Mouse (Mus musculus) brain, embryonic 18.5 days (tissue): ENCODE results near the gene Mob3b.

Experiments
- DNase-seq: peaks from one replicate; pipeline ENCODE4 v3.0.0-alpha.2; 2012; ENCODE audit warnings: low read depth, low spot score

Gene Mob3b

GRCm38 (mm10) chr4:35005068-35005769, 152.1 kb downstream of the Mob3b start:
- no peak for DNase-seq

- no peak for DNase-seq
Measured at GRCm38 (mm10) chr4:35004473-35004872, 152.8 kb downstream of the Mob3b start.

- DNase-seq: no peak
Measured at GRCm38 (mm10) chr4:35003550-35004326, 153.5 kb downstream of the Mob3b start.

- no peak for DNase-seq
Measured at GRCm38 (mm10) chr4:34996616-34997015, 160.7 kb downstream of the Mob3b start.

- DNase-seq: no peak
Measured at GRCm38 (mm10) chr4:34993639-34993975, 163.7 kb downstream of the Mob3b start.

GRCm38 (mm10) chr4:34992866-34993638, 164.2 kb downstream of the Mob3b start:
- DNase-seq: no peak

- no peak for DNase-seq
Measured at GRCm38 (mm10) chr4:34991891-34992865, 165.1 kb downstream of the Mob3b start.

- DNase-seq: no peak
Measured at GRCm38 (mm10) chr4:34991116-34991515, 166.2 kb downstream of the Mob3b start.

GRCm38 (mm10) chr4:34990659-34991058, 166.6 kb downstream of the Mob3b start:
- DNase-seq: no peak

GRCm38 (mm10) chr4:34987568-34987967, 169.7 kb downstream of the Mob3b start:
- DNase-seq: no peak

GRCm38 (mm10) chr4:34987109-34987508, 170.2 kb downstream of the Mob3b start:
- DNase-seq: no peak

- no peak for DNase-seq
Measured at GRCm38 (mm10) chr4:34986647-34987046, 170.6 kb downstream of the Mob3b start.

- no peak for DNase-seq
Measured at GRCm38 (mm10) chr4:34984377-34984776, 172.9 kb downstream of the Mob3b start.

- DNase-seq: no peak
Measured at GRCm38 (mm10) chr4:34983511-34983910, 173.8 kb downstream of the Mob3b start.

- no peak for DNase-seq
Measured at GRCm38 (mm10) chr4:34981301-34982172, 175.7 kb downstream of the Mob3b start.

GRCm38 (mm10) chr4:34980461-34981039, 176.7 kb downstream of the Mob3b start:
- DNase-seq: no peak

- DNase-seq: no peak
Measured at GRCm38 (mm10) chr4:34976916-34977702, 180.2 kb downstream of the Mob3b start.

- peak; percentile 34 for DNase-seq
Measured at GRCm38 (mm10) chr4:34976331-34976778, 180.9 kb downstream of the Mob3b start.

- DNase-seq: no peak
Measured at GRCm38 (mm10) chr4:34974795-34975194, 182.5 kb downstream of the Mob3b start.
